Mouse (Mus musculus) cerebellum, adult 2 months (tissue): ENCODE results near the gene Nek6.

Experiments used
- CTCF ChIP-seq: fragments of 200-500 bp; IDR thresholded peaks from 2 replicates; pipeline ENCODE4 v1.5.1; 2011; ENCODE audit warnings: low read depth, mild to moderate bottlenecking, control low read depth, low read length, moderate library complexity, borderline replicate concordance; ENCODE audit not compliant: insufficient read depth
- POLR2A ChIP-seq: fragments of 200-500 bp; IDR thresholded peaks from 2 replicates; pipeline ENCODE4 v1.6.1; 2011; ENCODE audit warnings: low read length, control low read depth, borderline replicate concordance; ENCODE audit not compliant: insufficient read depth

DNA sequence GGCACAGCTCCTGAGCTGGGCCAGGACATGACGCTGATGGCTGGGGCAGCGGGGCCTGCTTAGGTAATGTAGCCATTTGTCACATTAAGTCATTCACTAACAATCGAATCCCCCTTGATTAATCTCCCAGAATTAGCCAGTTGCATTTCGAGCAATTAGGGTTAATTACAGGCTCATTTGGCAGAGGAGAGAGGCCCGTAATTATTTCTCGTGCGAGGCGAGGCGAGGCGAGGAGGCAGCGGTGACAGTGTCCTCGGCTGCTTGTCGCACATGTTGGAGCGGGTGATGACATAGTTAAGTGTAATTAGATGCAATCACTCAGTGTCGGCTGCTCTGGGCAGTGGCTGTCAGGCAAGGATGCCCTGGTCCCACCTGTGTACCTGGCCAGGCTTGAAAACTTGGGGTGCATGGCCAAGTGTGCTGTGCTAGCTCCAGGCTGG, 40.6 kb downstream of the Nek6 start:
- TF ChIP-seq CTCF (no peak), POLR2A (no peak)
